Mouse (Mus musculus) thymus, adult 2 months (tissue): ENCODE results near the gene Rap1gap.

ENCODE experiments used
- CTCF ChIP-seq: fragments of 200-500 bp; IDR thresholded peaks from 2 replicates; pipeline ENCODE4 v1.5.1; 2012; ENCODE audit warnings: mild to moderate bottlenecking, control low read depth, low read length, moderate library complexity, borderline replicate concordance; ENCODE audit not compliant: control insufficient read depth, poor library complexity, insufficient read depth; ENCODE audit errors: extremely low read depth
- POLR2A ChIP-seq: fragments of 200-500 bp; IDR thresholded peaks from 2 replicates; pipeline ENCODE4 v1.6.1; 2012; ENCODE audit warnings: mild to moderate bottlenecking, low read length, control low read depth, moderate library complexity; ENCODE audit not compliant: control insufficient read depth, poor library complexity, insufficient read depth; ENCODE audit errors: extremely low read depth

DNA sequence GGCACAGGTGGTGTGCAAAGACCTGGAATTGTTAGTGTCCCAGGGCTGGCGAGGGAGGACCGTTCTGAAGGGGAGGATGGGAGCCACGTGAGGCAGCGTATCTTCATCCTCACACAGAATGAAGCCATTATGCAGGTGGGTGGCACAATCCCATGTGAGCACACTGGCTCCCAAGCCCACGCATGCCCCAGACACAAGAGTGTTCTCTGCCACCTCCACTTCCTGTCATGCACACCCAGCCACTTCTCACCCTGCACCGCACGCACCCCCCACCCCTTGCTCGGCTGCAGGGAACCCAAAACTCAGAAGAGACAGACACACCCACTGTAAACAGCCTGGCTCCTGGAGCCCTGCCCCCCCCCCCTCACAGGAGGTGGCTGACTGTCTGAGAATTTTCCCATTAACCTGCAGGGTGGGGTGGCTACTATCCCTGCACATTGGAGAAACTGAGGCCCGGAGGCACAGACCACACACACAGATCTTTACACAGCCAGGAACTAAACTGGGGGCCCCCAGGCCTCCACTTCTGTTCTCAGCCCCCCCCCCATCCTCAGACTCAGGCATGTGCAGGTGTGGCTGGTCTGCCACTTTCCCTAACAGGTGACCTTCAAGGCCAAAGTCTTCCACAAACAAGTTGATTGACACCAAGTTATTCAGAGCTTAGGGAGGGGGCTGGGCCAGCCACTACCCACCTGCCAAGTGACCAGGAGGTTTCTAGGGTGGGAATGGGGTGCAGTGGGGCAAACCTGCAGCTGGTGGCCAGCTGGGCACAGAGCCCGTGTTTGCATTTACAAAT, 27.8 kb downstream of the Rap1gap start:
- TF ChIP-seq POLR2A (no peak), CTCF (no peak)
